Mouse (Mus musculus): Measurements from ENCODE around the gene Isoc2b. TPM values are rescaled to one million over a fixed set of nuclear protein-coding genes. Genes with fewer than 3 reads are reported as not detected.

Isoc2b gene
- total RNA-seq, 2 experiments from 2014 or later, result 2.3 to 2.5 TPM

Other genes with a start within 250 kb of the Isoc2b start
- gene Tmem86b, start 238.8 kb downstream of the Isoc2b start, total RNA-seq (2021), result 1 to 10 TPM; 7.0 to 7.8 TPM
- gene Ppp6r1, start 211.2 kb downstream of the Isoc2b start, total RNA-seq (2021), result 10 to 100 TPM; 72.0 to 76.5 TPM
- 10 to 100 TPM; 25.7 to 27.8 TPM for gene Hspbp1, start 185.2 kb downstream of the Isoc2b start, total RNA-seq (2021)
- gene Brsk1, start 179.7 kb downstream of the Isoc2b start, total RNA-seq (2021), result 1 to 10 TPM; 6.7 to 7.3 TPM
- gene Tmem150b, start 145.0 kb downstream of the Isoc2b start, total RNA-seq (2021), result under 1 TPM; 0.13 to 0.29 TPM
- 10 to 100 TPM; 33.2 to 39.2 TPM for gene Kmt5c, start 130.1 kb downstream of the Isoc2b start, total RNA-seq (2021)
- 1 to 10 TPM; 7.6 to 8.0 TPM for gene Cox6b2, start 117.2 kb downstream of the Isoc2b start, total RNA-seq (2021)
- not detected for gene Fam71e2, start 99.0 kb downstream of the Isoc2b start, total RNA-seq (2021)
- gene Il11, start 87.4 kb downstream of the Isoc2b start, total RNA-seq (2021), result under 1 TPM; 0.18 to 0.29 TPM
- not detected for gene Tmem190, start 87.3 kb downstream of the Isoc2b start, total RNA-seq (2021)
- 1 to 10 TPM; 3.7 to 5.2 TPM for gene Tmem238, start 80.6 kb downstream of the Isoc2b start, total RNA-seq (2021)
- gene Rpl28, start 77.4 kb downstream of the Isoc2b start, total RNA-seq (2021), result 1,000 to 10,000 TPM; 1,080 to 1,143 TPM
- gene Ube2s, start 57.7 kb downstream of the Isoc2b start, total RNA-seq (2021), result 100 to 1,000 TPM; 122 to 140 TPM
- gene Shisa7, start 25.6 kb downstream of the Isoc2b start, total RNA-seq (2021), result under 1 TPM in 1 of 2 experiments, not detected in 1; 0.05 TPM
- gene Isoc2a, start 6.9 kb upstream of the Isoc2b start, total RNA-seq (2021), result 10 to 100 TPM; 10.7 to 11.7 TPM
- not detected for gene Gm36210, start 36.3 kb upstream of the Isoc2b start, total RNA-seq (2021)
- gene Zfp628, start 45.0 kb upstream of the Isoc2b start, total RNA-seq (2021), result 10 to 100 TPM; 14.0 to 14.6 TPM
- 1 to 10 TPM; 4.6 to 5.2 TPM for gene Nat14, start 51.8 kb upstream of the Isoc2b start, total RNA-seq (2021)
- 10 to 100 TPM; 67.3 to 73.3 TPM for gene Ssc5d, start 55.5 kb upstream of the Isoc2b start, total RNA-seq (2021)
- 10 to 100 TPM; 13.0 to 15.9 TPM for gene Sbk2, start 94.1 kb upstream of the Isoc2b start, total RNA-seq (2021)
- gene Sbk3, start 100.9 kb upstream of the Isoc2b start, total RNA-seq (2021), result under 1 TPM in 1 of 2 experiments, not detected in 1; 0.13 TPM
- 10 to 100 TPM; 17.9 to 22.2 TPM for gene Zfp579, start 125.9 kb upstream of the Isoc2b start, total RNA-seq (2021)
- 1 to 10 TPM; 9.0 to 9.6 TPM for gene Zfp524, start 144.2 kb upstream of the Isoc2b start, total RNA-seq (2021)
- 10 to 100 TPM; 25.5 to 28.9 TPM for gene Fiz1, start 144.4 kb upstream of the Isoc2b start, total RNA-seq (2021)
- not detected for gene Gm44973, start 145.2 kb upstream of the Isoc2b start, total RNA-seq (2021)
- 10 to 100 TPM; 24.5 to 27.4 TPM for gene Zfp865, start 150.1 kb upstream of the Isoc2b start, total RNA-seq (2021)
- under 1 TPM; 0.80 to 0.91 TPM for gene Ccdc106, start 150.3 kb upstream of the Isoc2b start, total RNA-seq (2021)
- not detected for gene 4632433K11Rik, start 163.9 kb upstream of the Isoc2b start, total RNA-seq (2021)
- gene Zfp784, start 168.2 kb upstream of the Isoc2b start, total RNA-seq (2021), result 1 to 10 TPM; 5.8 to 6.6 TPM
- gene Zfp580, start 181.3 kb upstream of the Isoc2b start, total RNA-seq (2021), result 10 to 100 TPM; 10.1 to 11.6 TPM
- gene U2af2, start 191.9 kb upstream of the Isoc2b start, total RNA-seq (2021), result 100 to 1,000 TPM; 117 to 127 TPM
- 100 to 1,000 TPM; 112 to 117 TPM for gene Epn1, start 210.0 kb upstream of the Isoc2b start, total RNA-seq (2021)
- gene Rfpl4, start 246.7 kb upstream of the Isoc2b start, total RNA-seq (2021), result not detected